Mouse (Mus musculus) olfactory bulb, adult 2 months (tissue): ENCODE results near the gene Cry2.

ENCODE experiments used
- CTCF ChIP-seq: fragments of 200-500 bp; IDR thresholded peaks from 2 replicates; pipeline ENCODE4 v1.5.1; 2012; ENCODE audit warnings: low read depth, mild to moderate bottlenecking, low read length, moderate library complexity; ENCODE audit not compliant: insufficient read depth
- POLR2A ChIP-seq: fragments of 200-500 bp; IDR thresholded peaks from 2 replicates; pipeline ENCODE4 v1.6.1; 2012; ENCODE audit warnings: mild to moderate bottlenecking, low read depth, low read length, moderate library complexity; ENCODE audit not compliant: insufficient read depth

- no peak for TF ChIP-seq POLR2A
- no peak for TF ChIP-seq CTCF
Observed at GRCm38 (mm10) chr2:92403776-92404319, 30.0 kb downstream of the Cry2 start.
